Mouse (Mus musculus) heart, embryonic 15.5 days (tissue): ENCODE results near the gene Csnk1d. TPM values are rescaled to one million over a fixed set of nuclear protein-coding genes. Genes with fewer than 3 reads are reported as not detected.

Source experiments
- ATAC-seq: fragments of 200-750 bp; cut with Nextera tagmentation; replicated peaks from 2 replicates; pipeline ENCODE4 v1.8.0; 2017; ENCODE audit warnings: low read depth, moderate TSS enrichment; ENCODE audit not compliant: insufficient number of reproducible peaks, insufficient read depth, low FRiP score
- H3K27ac ChIP-seq: fragments of 300-500 bp; sonication (generic); 2 replicates; pipeline ENCODE4 v1.5.1; 2015; ENCODE audit warnings: mild to moderate bottlenecking, inconsistent platforms
- H3K27me3 ChIP-seq: fragments of 300-500 bp; sonication (generic); 2 replicates; pipeline ENCODE4 v1.6.1; 2015; ENCODE audit warnings: inconsistent platforms
- H3K36me3 ChIP-seq: fragments of 300-500 bp; sonication (generic); 2 replicates; pipeline ENCODE4 v1.6.1; 2015; ENCODE audit warnings: mild to moderate bottlenecking, inconsistent platforms
- H3K4me1 ChIP-seq: fragments of 300-500 bp; sonication (generic); replicated peaks from 2 replicates; pipeline ENCODE4 v1.6.1; 2015; ENCODE audit warnings: inconsistent platforms
- H3K4me2 ChIP-seq: fragments of 300-500 bp; sonication (generic); 2 replicates; pipeline ENCODE4 v1.6.1; 2015; ENCODE audit warnings: inconsistent platforms, mild to moderate bottlenecking, moderate library complexity
- H3K4me3 ChIP-seq: fragments of 300-500 bp; sonication (generic); 2 replicates; pipeline ENCODE4 v1.5.1; 2015; ENCODE audit warnings: mild to moderate bottlenecking, inconsistent platforms
- H3K9ac ChIP-seq: fragments of 300-500 bp; sonication (generic); 2 replicates; pipeline ENCODE4 v1.6.1; 2015; ENCODE audit warnings: mild to moderate bottlenecking, inconsistent platforms
- H3K9me3 ChIP-seq: fragments of 300-500 bp; sonication (generic); replicated peaks from 2 replicates; pipeline ENCODE4 v1.6.1; 2016; ENCODE audit warnings: inconsistent platforms
- WGBS: fragments of 180-500 bp; shearing (Covaris S2); methylation state at CpG from one replicate; pipeline ENCODE4 v1.1.7; 2015; ENCODE audit warnings: mixed read lengths; 5-methylcytosine and 5-hydroxymethylcytosine counted together
- polyA plus RNA-seq: library from polyadenylated mRNA; unstranded; fragments of >200 nt; fragmentation: Nextera tagmentation; extraction: Ambion mirVana; gene quantifications from 2 replicates; pipeline ENCODE4 v1.2.1, GENCODE M21; 2015

The Csnk1d gene
- polyA plus RNA-seq, 1 experiment from 2014 or later: 59.5 TPM

GRCm38 (mm10) chr11:121010044-121010755 is 19.1 kb upstream of the Csnk1d start:
- Histone ChIP-seq H3K4me3 (no peak overlapping the region), H3K9me3 (no peaks in the 10 kb centered on the region), H3K4me2 (no peak overlapping the region), H3K27ac (no peak overlapping the region), H3K27me3 (no peaks in the 10 kb centered on the region), H3K4me1 (peaks cover 5% of the 10 kb centered on the region), H3K9ac (no peak overlapping the region), H3K36me3 (no peaks in the 10 kb centered on the region)
- WGBS: 92% methylated on average over 3 of the region's 3 CpGs
- ATAC-seq: no peak

GRCm38 (mm10) chr11:121006184-121006583 is 15.1 kb upstream of the Csnk1d start:
- peaks cover 5% of the 10 kb centered on the region; the same call in 1 of the 2 replicates for H3K4me1 ChIP-seq
- no peaks in the 10 kb centered on the region for H3K27me3 ChIP-seq
- H3K36me3 ChIP-seq: no peaks in the 10 kb centered on the region
- no peak overlapping the region for H3K9ac ChIP-seq
- no peaks in the 10 kb centered on the region for H3K9me3 ChIP-seq
- WGBS: 65% methylated on average over 6 of the region's 6 CpGs
- no peak overlapping the region for H3K4me2 ChIP-seq
- H3K27ac ChIP-seq: no peak overlapping the region
- H3K4me3 ChIP-seq: no peak overlapping the region
- ATAC-seq: no peak

DNA sequence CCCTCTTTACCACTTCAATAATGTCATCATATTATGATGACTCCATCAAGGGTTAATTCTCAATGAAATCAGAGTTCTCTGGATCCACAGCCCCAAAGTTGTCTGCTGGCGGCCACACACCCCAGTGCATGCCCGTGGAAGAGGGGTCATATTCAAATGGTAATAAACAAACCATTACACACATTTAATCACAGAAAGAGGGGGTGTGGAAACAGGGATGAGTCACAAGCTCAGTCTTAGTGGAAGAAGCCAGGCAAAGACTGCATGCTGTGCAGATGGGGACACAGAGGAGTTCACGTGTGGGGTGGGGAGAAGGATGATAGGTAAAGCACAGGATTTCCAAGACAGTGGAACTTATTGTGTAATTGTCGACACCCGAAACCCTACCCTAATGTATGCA is 13.2 kb upstream of the Csnk1d start:
- no peaks in the 10 kb centered on the region for H3K36me3 ChIP-seq
- 55% methylated on average over 5 of the region's 5 CpGs for WGBS
- H3K4me1 ChIP-seq: peaks cover 5% of the 10 kb centered on the region; the same call in 1 of the 2 replicates
- H3K27me3 ChIP-seq: no peaks in the 10 kb centered on the region
- ATAC-seq: no peak
- no peak overlapping the region for H3K4me3 ChIP-seq
- no peaks in the 10 kb centered on the region for H3K9me3 ChIP-seq
- no peak overlapping the region for H3K9ac ChIP-seq
- no peak overlapping the region for H3K27ac ChIP-seq
- no peak overlapping the region for H3K4me2 ChIP-seq

- WGBS: 50% methylated on average over 4 of the region's 4 CpGs
These were observed 10.8 kb upstream of the Csnk1d start for GRCm38 (mm10) chr11:121001966-121002365.

GRCm38 (mm10) chr11:120994741-120995140 is 3.6 kb upstream of the Csnk1d start:
- no peaks in the 10 kb centered on the region for H3K27me3 ChIP-seq

More at GRCm38 (mm10) chr11:121001966-121002365, 10.8 kb upstream of the Csnk1d start:
- Histone ChIP-seq H3K9ac (no peak overlapping the region), H3K27ac (no peak overlapping the region), H3K9me3 (no peaks in the 10 kb centered on the region), H3K4me2 (no peak overlapping the region), H3K4me1 (peaks cover 5% of the 10 kb centered on the region; the same call in 1 of the 2 replicates), H3K27me3 (no peaks in the 10 kb centered on the region), H3K36me3 (no peaks in the 10 kb centered on the region), H3K4me3 (no peak overlapping the region)
- ATAC-seq: no peak

GRCm38 (mm10) chr11:120993586-120993985 is 2.5 kb upstream of the Csnk1d start:
- Histone ChIP-seq H3K4me3 (no peak overlapping the region), H3K9me3 (no peaks in the 10 kb centered on the region), H3K27ac (no peak overlapping the region), H3K4me2 (no peak overlapping the region), H3K36me3 (no peaks in the 10 kb centered on the region), H3K4me1 (peaks cover 40% of the 10 kb centered on the region), H3K9ac (no peak overlapping the region), H3K27me3 (no peaks in the 10 kb centered on the region)
- 64% methylated on average over 5 of the region's 5 CpGs for WGBS
- no peak for ATAC-seq

More at GRCm38 (mm10) chr11:120994741-120995140, 3.6 kb upstream of the Csnk1d start:
- Histone ChIP-seq H3K9ac (no peak overlapping the region), H3K9me3 (no peaks in the 10 kb centered on the region), H3K4me3 (no peak overlapping the region), H3K4me1 (peaks cover 28% of the 10 kb centered on the region), H3K27ac (no peak overlapping the region), H3K36me3 (no peaks in the 10 kb centered on the region), H3K4me2 (no peak overlapping the region)
- ATAC-seq: no peak
- 78% methylated on average over 6 of the region's 6 CpGs for WGBS

GRCm38 (mm10) chr11:120993080-120993479 is 1.9 kb upstream of the Csnk1d start:
- Histone ChIP-seq H3K27me3 (no peaks in the 10 kb centered on the region), H3K4me3 (no peak overlapping the region), H3K4me2 (no peak overlapping the region), H3K27ac (no peak overlapping the region), H3K36me3 (no peaks in the 10 kb centered on the region), H3K9me3 (no peaks in the 10 kb centered on the region), H3K4me1 (peaks cover 45% of the 10 kb centered on the region), H3K9ac (no peak overlapping the region)
- ATAC-seq: no peak
- 92% methylated on average over 3 of the region's 3 CpGs for WGBS

DNA sequence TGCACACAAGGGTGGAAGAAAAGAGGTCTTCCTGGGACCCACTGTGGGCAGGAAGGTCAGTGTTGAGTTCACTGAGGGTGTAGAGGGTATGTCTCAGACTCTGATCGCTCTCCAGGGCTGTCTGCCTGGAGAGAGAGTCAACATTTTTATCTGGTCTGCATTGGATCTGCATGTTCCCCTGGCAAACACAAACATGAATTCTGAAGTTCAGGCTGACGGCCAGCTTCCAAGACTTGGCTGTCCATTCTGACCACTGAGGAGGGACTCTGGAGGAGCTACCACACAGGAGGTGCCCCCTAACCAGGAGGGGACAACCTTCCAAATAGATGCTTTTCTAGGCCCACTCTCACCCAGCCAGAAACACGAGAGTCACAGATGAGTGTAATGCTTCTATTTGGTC is 661 bp upstream of the Csnk1d start:
- Histone ChIP-seq H3K36me3 (no peaks in the 10 kb centered on the region; the same call in 1 of the 2 replicates), H3K4me1 (peaks cover 54% of the 10 kb centered on the region), H3K4me2 (peak overlapping the region; percentile 69), H3K27me3 (no peaks in the 10 kb centered on the region), H3K27ac (peak overlapping the region; percentile 96), H3K4me3 (peak overlapping the region; percentile 96), H3K9ac (peak overlapping the region; percentile 56), H3K9me3 (no peaks in the 10 kb centered on the region)
- 55% methylated on average over 3 of the region's 3 CpGs for WGBS
- ATAC-seq: no peak

- ATAC-seq: peak; percentile 54
- Histone ChIP-seq H3K4me1 (peaks cover 53% of the 10 kb centered on the region), H3K9ac (peak overlapping the region; percentile 100), H3K27ac (peak overlapping the region; percentile 96), H3K9me3 (no peaks in the 10 kb centered on the region), H3K4me2 (peak overlapping the region; percentile 69), H3K4me3 (peak overlapping the region; percentile 96), H3K36me3 (peaks cover 8% of the 10 kb centered on the region; the same call in 1 of the 2 replicates), H3K27me3 (no peaks in the 10 kb centered on the region)
- WGBS: 2% methylated on average over 28 of the region's 35 CpGs
These were observed 876 bp downstream of the Csnk1d start for GRCm38 (mm10) chr11:120990126-120990781.

DNA sequence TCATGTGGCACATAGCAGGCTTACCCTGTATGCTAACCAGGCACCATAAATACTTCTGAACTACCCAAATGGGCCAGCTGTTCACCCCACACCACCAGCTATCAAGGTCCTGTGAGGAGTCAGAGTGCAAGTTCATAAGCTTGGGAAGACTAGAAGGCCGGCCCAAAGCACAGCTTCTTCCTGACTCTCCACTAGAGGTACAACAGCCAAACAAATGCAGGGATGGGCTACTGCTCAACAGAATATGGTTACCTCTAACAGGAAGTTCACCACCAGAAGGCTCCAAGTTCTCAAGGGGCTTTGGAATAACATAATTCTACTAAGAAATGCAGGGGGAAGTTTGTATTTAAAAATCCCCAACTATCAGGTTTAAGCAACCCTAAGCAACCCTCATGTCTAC is 1.6 kb downstream of the Csnk1d start:
- Histone ChIP-seq H3K27ac (peak overlapping the region; percentile 96), H3K9ac (peak overlapping the region; percentile 100), H3K4me3 (peak overlapping the region; percentile 96), H3K36me3 (peaks cover 8% of the 10 kb centered on the region; the same call in 1 of the 2 replicates), H3K4me1 (peaks cover 59% of the 10 kb centered on the region), H3K9me3 (no peaks in the 10 kb centered on the region), H3K4me2 (peak overlapping the region; percentile 69), H3K27me3 (no peaks in the 10 kb centered on the region)
- WGBS: 12% methylated on average over 1 of the region's 1 CpGs
- no peak for ATAC-seq

DNA sequence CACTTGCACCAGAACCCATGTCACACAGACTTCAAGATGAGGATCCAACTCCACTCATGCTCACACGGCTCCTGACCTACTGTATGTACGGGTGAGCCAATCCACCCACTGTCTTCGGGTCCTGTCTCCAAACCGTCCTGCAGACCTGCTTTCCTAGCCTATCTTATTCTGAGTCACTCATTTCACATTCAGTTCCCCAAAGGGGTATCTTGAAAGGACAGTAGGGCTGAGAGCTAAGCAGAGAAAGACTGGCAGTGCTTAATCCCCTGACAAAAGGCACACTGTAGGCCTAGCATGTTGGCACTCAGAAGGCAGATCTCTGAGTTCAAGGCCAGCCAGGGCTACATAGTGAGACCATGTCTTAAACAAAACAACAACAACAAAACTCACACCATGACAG is 2.7 kb downstream of the Csnk1d start:
- no peak for ATAC-seq
- peaks cover 8% of the 10 kb centered on the region; the same call in 1 of the 2 replicates for H3K36me3 ChIP-seq
- H3K9ac ChIP-seq: 0 out of 2 replicates have a peak overlapping the region, but pooled peaks have one; percentile 11
- H3K27ac ChIP-seq: no peak overlapping the region
- H3K4me1 ChIP-seq: peaks cover 57% of the 10 kb centered on the region
- H3K4me2 ChIP-seq: peak overlapping the region; percentile 69
- no peak overlapping the region; the same call in 1 of the 2 replicates for H3K4me3 ChIP-seq
- H3K27me3 ChIP-seq: no peaks in the 10 kb centered on the region
- WGBS: 60% methylated on average over 4 of the region's 4 CpGs
- H3K9me3 ChIP-seq: no peaks in the 10 kb centered on the region
